Mouse (Mus musculus): ENCODE measurements around the gene Atp6v0a1. TPM values are rescaled to one million over a fixed set of nuclear protein-coding genes. Genes with fewer than 3 reads are reported as not detected.
A peak's percentile ranks its signal among the peaks of the same experiment; 100 is the strongest.

The Atp6v0a1 gene
- 91.3 and 111 TPM in 2 replicates for total RNA-seq (2021)
- long read RNA-seq, experiment 1, full-length matches to known transcripts, result 24 of 96 reads
- long read RNA-seq, experiment 1, partial matches to known transcripts, result 21 of 96 reads
- long read RNA-seq, experiment 1, other reads (novel, unspliced or antisense), result 51 of 96 reads
- long read RNA-seq, experiment 2, transcript Atp6v0a1-203 (21 exons, 2,716 nt), result major isoform, 11 of 67 reads
- long read RNA-seq, experiment 2, partial matches to known transcripts, result 15 of 67 reads
- long read RNA-seq, experiment 2, other reads (novel, unspliced or antisense), result 40 of 67 reads

GRCm38 (mm10) chr11:101009046-101009887 is at the start of gene Atp6v0a1:
Atp6v0a1 (plus strand) TSS chr11:101009452.
- DNase-seq, result peak; percentile 98

- DNase-seq, result peak; percentile 78
These were observed 49.8 kb upstream of the Atp6v0a1 start for GRCm38 (mm10) chr11:100959464-100959810.

GRCm38 (mm10) chr11:100959826-100960225 is 49.4 kb upstream of the Atp6v0a1 start:
- no peak for DNase-seq

GRCm38 (mm10) chr11:100960540-100960939 is 48.7 kb upstream of the Atp6v0a1 start:
- DNase-seq, result peak; percentile 82

- DNase-seq, result peak; percentile 77
These were observed 46.8 kb upstream of the Atp6v0a1 start for GRCm38 (mm10) chr11:100962371-100962911.

- peak; percentile 84 for DNase-seq
These were observed 45.6 kb upstream of the Atp6v0a1 start for GRCm38 (mm10) chr11:100963647-100964046.

- peak; percentile 56 for DNase-seq
These were observed 45.1 kb upstream of the Atp6v0a1 start for GRCm38 (mm10) chr11:100964180-100964579.

- DNase-seq, result no peak
These were observed 44.2 kb upstream of the Atp6v0a1 start for GRCm38 (mm10) chr11:100964901-100965542.

GRCm38 (mm10) chr11:100965760-100966159 is 43.5 kb upstream of the Atp6v0a1 start:
- no peak for DNase-seq

- DNase-seq, result no peak
These were observed 41.9 kb upstream of the Atp6v0a1 start for GRCm38 (mm10) chr11:100967376-100967775.

- DNase-seq, result no peak
These were observed 41.3 kb upstream of the Atp6v0a1 start for GRCm38 (mm10) chr11:100967881-100968420.

GRCm38 (mm10) chr11:100968501-100968900 is 40.8 kb upstream of the Atp6v0a1 start:
- DNase-seq, result no peak

GRCm38 (mm10) chr11:100969189-100969743 is 40.0 kb upstream of the Atp6v0a1 start:
- DNase-seq, result peak; percentile 56

- DNase-seq, result peak; percentile 79
These were observed 39.3 kb upstream of the Atp6v0a1 start for GRCm38 (mm10) chr11:100969744-100970556.

GRCm38 (mm10) chr11:100970557-100970937 is 38.7 kb upstream of the Atp6v0a1 start, which contains the start of gene Cavin1:
Cavin1 (minus strand) TSS chr11:100970887.
- DNase-seq, result peak; percentile 99

GRCm38 (mm10) chr11:100971455-100971854 is 37.8 kb upstream of the Atp6v0a1 start:
- DNase-seq, result peak; percentile 59

- DNase-seq, result no peak
These were observed 36.0 kb upstream of the Atp6v0a1 start for GRCm38 (mm10) chr11:100973245-100973644.

- peak; percentile 73 for DNase-seq
These were observed 34.8 kb upstream of the Atp6v0a1 start for GRCm38 (mm10) chr11:100974381-100974970.

GRCm38 (mm10) chr11:100975241-100975640 is 34.0 kb upstream of the Atp6v0a1 start:
- DNase-seq, result peak; percentile 52

GRCm38 (mm10) chr11:100979887-100980286 is 29.4 kb upstream of the Atp6v0a1 start:
- DNase-seq, result peak; percentile 62

- DNase-seq, result no peak
These were observed 28.8 kb upstream of the Atp6v0a1 start for GRCm38 (mm10) chr11:100980438-100980837.
